ENCODE assay signal across 10 mouse cellular contexts in the genomic region with DNA sequence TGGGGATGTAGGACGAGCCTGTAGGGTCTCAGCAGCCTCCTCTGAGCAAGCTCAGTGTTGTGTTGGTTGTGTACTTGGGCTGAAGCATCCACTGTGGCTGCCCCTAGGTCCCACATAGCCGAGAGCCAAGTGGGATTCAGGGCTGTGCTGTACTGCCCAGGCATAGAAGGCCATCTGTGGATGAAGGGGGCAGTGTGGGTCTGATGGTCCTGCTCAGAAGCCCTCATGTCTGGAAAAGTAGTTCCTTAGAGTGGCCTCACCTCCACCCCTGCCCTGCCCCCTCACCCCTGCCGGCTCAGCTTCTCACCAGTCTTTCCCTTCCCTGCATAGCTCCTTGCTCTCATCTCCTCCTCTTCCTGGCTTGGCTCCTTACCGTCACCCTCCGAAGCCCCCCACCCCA. TPM values are rescaled to one million over a fixed set of nuclear protein-coding genes. Genes with fewer than 3 reads are reported as not detected.
DNase-seq lines count a peak whose midpoint lies in the region; ATAC-seq and TF ChIP-seq lines count a peak whose summit lies in the region.
"Had no signal": no experiment of that assay in that cellular context is flagged by ENCODE, and none has a peak within 500 bp of the region (broad histone marks: within the 10 kb centered on the region; RNA-seq: fewer than 3 reads in every experiment).

No protein-coding gene starts in this region.

- dilution Hi-C loops in CH12.LX (cut with MboI; ENCODE audit: extremely low pct_ligation_motif_present, extremely low pct_unique_long_range_greater_than_20kb, low sequenced_read_pairs) = no loop called here

- in situ Hi-C loops in CH12.LX (cut with MboI; ENCODE audit: low pct_ligation_motif_present, low pct_unique_long_range_greater_than_20kb, low sequenced_read_pairs) = no loop called here

- no peak overlapping the region for H3K4me2 ChIP-seq in kidney, embryonic 15.5 days
- H3K4me2 ChIP-seq in CH12.LX (ENCODE audit: insufficient read depth, low read depth, poor library complexity, severe bottlenecking) = peak overlapping the region; percentile 44; the same call in 1 of the 2 replicates
- no peak overlapping the region for H3K4me2 ChIP-seq in embryonic facial prominence, embryonic 11.5 days (ENCODE audit: low read depth, low read length)
- no peak overlapping the region for H3K4me2 ChIP-seq in limb, embryonic 14.5 days (replicated peaks; ENCODE audit: low read depth, low read length, severe bottlenecking)

- no peak for TF ChIP-seq EP300 in CH12.LX (IDR thresholded peaks at IDR 0.05; ENCODE audit: low read length)

- H3K36me3 ChIP-seq in kidney, embryonic 15.5 days = peaks cover 7% of the 10 kb centered on the region; the same call in 1 of the 2 replicates
- peaks cover 0 to 51% of the 10 kb centered on the region in 2 experiments for H3K36me3 ChIP-seq in CH12.LX (replicated peaks in 1 of 2; ENCODE audit: control insufficient read depth in 1 of 2, insufficient read depth in 1 of 2, low read length in 1 of 2)
- H3K36me3 ChIP-seq in embryonic facial prominence, embryonic 11.5 days (replicated peaks; ENCODE audit: control insufficient read depth, insufficient read depth, low read depth, low read length) = no peaks in the 10 kb centered on the region; the same call in 1 of the 2 replicates
- H3K36me3 ChIP-seq in limb, embryonic 14.5 days (ENCODE audit: control insufficient read depth, insufficient read depth, low read length) = peaks cover 13% of the 10 kb centered on the region; the same call in 1 of the 2 replicates

- H3K79me2 ChIP-seq in CH12.LX (replicated peaks; ENCODE audit: control insufficient read depth, extremely low read depth, insufficient read depth, poor library complexity, severe bottlenecking) = no peaks in the 10 kb centered on the region

- TF ChIP-seq RAD21 in CH12.LX (IDR thresholded peaks at IDR 0.05; ENCODE audit: low read depth, low read length) = no peak

- peaks cover 63% of the 10 kb centered on the region for H3K4me1 ChIP-seq in kidney, embryonic 15.5 days
- H3K4me1 ChIP-seq in CH12.LX (ENCODE audit: control insufficient read depth in 1 of 2, insufficient read depth in 2 of 2) = peaks cover 18 to 56% of the 10 kb centered on the region in 2 experiments
- H3K4me1 ChIP-seq in embryonic facial prominence, embryonic 11.5 days (ENCODE audit: control insufficient read depth, insufficient read depth, low read length) = peaks cover 8% of the 10 kb centered on the region; the same call in 1 of the 2 replicates
- peaks cover 36% of the 10 kb centered on the region for H3K4me1 ChIP-seq in limb, embryonic 14.5 days (ENCODE audit: control insufficient read depth, insufficient read depth, low read length)

- WGBS in kidney, embryonic 15.5 days = 24% methylated on average over 5 of the region's 5 CpGs
- 36% methylated on average over 5 of the region's 5 CpGs for WGBS in embryonic facial prominence, embryonic 11.5 days
- 34% methylated on average over 5 of the region's 5 CpGs for WGBS in limb, embryonic 14.5 days

- H3K9me3 ChIP-seq in kidney, embryonic 15.5 days (replicated peaks) = no peaks in the 10 kb centered on the region
- H3K9me3 ChIP-seq in CH12.LX (replicated peaks; ENCODE audit: low read length) = peaks cover 19% of the 10 kb centered on the region
- no peaks in the 10 kb centered on the region for H3K9me3 ChIP-seq in embryonic facial prominence, embryonic 11.5 days (replicated peaks; ENCODE audit: control insufficient read depth, low read length)
- no peaks in the 10 kb centered on the region; the same call in 1 of the 2 replicates for H3K9me3 ChIP-seq in limb, embryonic 14.5 days (ENCODE audit: control insufficient read depth, low read length)

- no peak overlapping the region for H3K4me3 ChIP-seq in kidney, embryonic 15.5 days (replicated peaks)
- H3K4me3 ChIP-seq in CH12.LX (replicated peaks in 1 of 3; ENCODE audit: low read depth in 2 of 3, low read length in 2 of 3, poor library complexity in 1 of 3) = no peak overlapping the region
- no peak overlapping the region for H3K4me3 ChIP-seq in embryonic facial prominence, embryonic 11.5 days (ENCODE audit: low read depth, low read length)
- H3K4me3 ChIP-seq in limb, embryonic 14.5 days (replicated peaks; ENCODE audit: low read length) = no peak overlapping the region
- no peak overlapping the region for H3K4me3 ChIP-seq in layer of hippocampus, adult 2 months

- H3K9ac ChIP-seq in kidney, embryonic 15.5 days = peak overlapping the region; percentile 23; the same call in 1 of the 2 replicates
- peak overlapping the region; percentile 42 for H3K9ac ChIP-seq in CH12.LX (ENCODE audit: insufficient read depth, low read depth)
- no peak overlapping the region for H3K9ac ChIP-seq in embryonic facial prominence, embryonic 11.5 days (replicated peaks; ENCODE audit: low read length)
- H3K9ac ChIP-seq in limb, embryonic 14.5 days (ENCODE audit: low read depth, low read length, severe bottlenecking) = no peak overlapping the region

- peak overlapping the region; percentile 82 for H3K27ac ChIP-seq in kidney, embryonic 15.5 days
- peak overlapping the region; percentile 7; the same call in 1 of the 2 replicates for H3K27ac ChIP-seq in CH12.LX (ENCODE audit: insufficient read depth, low read depth)
- H3K27ac ChIP-seq in embryonic facial prominence, embryonic 11.5 days (replicated peaks; ENCODE audit: low read depth, low read length) = peak overlapping the region; percentile 38; the same call in 1 of the 2 replicates
- H3K27ac ChIP-seq in limb, embryonic 14.5 days (replicated peaks; ENCODE audit: low read depth, low read length) = 0 out of 2 replicates have a peak overlapping the region, but pooled peaks have one; percentile 13
- no peak overlapping the region; the same call in 1 of the 2 replicates for H3K27ac ChIP-seq in layer of hippocampus, adult 2 months

- no peak for DNase-seq in kidney, adult 18-20 months
- no peak for DNase-seq in CH12.LX (ENCODE audit: extremely low read depth)
- DNase-seq in embryonic facial prominence, embryonic 11.5 days (ENCODE audit: low spot score) = no peak
- DNase-seq in limb, embryonic 14.5 days (ENCODE audit: low spot score) = no peak
- no peak for DNase-seq in layer of hippocampus, adult 2 months (ENCODE audit: low spot score in 2 of 2)
- DNase-seq in cerebellum, adult 11-12 months = no peak
- no peak for DNase-seq in Muller cell, postnatal 12 days (ENCODE audit: inconsistent ontology term)
- DNase-seq: kidney, adult 2 months; lung, postnatal 14 days had no signal

- ATAC-seq in kidney, embryonic 15.5 days (replicated peaks; ENCODE audit: low FRiP score) = no peak
- ATAC-seq in embryonic facial prominence, embryonic 11.5 days (replicated peaks; ENCODE audit: insufficient number of reproducible peaks, low FRiP score, low TSS enrichment, low read depth) = no peak
- no peak for ATAC-seq in limb, embryonic 14.5 days (ENCODE audit: low FRiP score, low read depth)

- H3K27me3 ChIP-seq in kidney, embryonic 15.5 days = no peaks in the 10 kb centered on the region
- no peaks in the 10 kb centered on the region for H3K27me3 ChIP-seq in CH12.LX (replicated peaks)
- no peaks in the 10 kb centered on the region for H3K27me3 ChIP-seq in embryonic facial prominence, embryonic 11.5 days (ENCODE audit: control insufficient read depth, insufficient read depth, low read length)
- no peaks in the 10 kb centered on the region for H3K27me3 ChIP-seq in limb, embryonic 14.5 days (ENCODE audit: control insufficient read depth, insufficient read depth, low read length)

- TF ChIP-seq CTCF in CH12.LX (conservative IDR thresholded peaks at IDR 0.05 in 1 of 2, IDR thresholded peaks at IDR 0.05 in 1 of 2; ENCODE audit: low read depth in 2 of 2, low read length in 2 of 2) = no peak
- TF ChIP-seq CTCF in layer of hippocampus, adult 2 months (conservative IDR thresholded peaks at IDR 0.05) = no peak

- TF ChIP-seq POLR2A in CH12.LX (IDR thresholded peaks at IDR 0.05; ENCODE audit: low read depth, low read length) = no peak
- no peak for TF ChIP-seq POLR2A in limb, embryonic 14.5 days (IDR thresholded peaks at IDR 0.05; ENCODE audit: borderline replicate concordance, extremely low read depth, insufficient read depth, insufficient read length)

TF ChIP-seq in CH12.LX, 34 proteins besides CTCF, POLR2A, EP300 and RAD21 (continues in another document):
- no peak for TF ChIP-seq ETS1 (conservative IDR thresholded peaks at IDR 0.05; ENCODE audit: low read depth, low read length)
- TF ChIP-seq USF1 (IDR thresholded peaks at IDR 0.05; ENCODE audit: low read depth, low read length) = no peak
- TF ChIP-seq E2F4 (IDR thresholded peaks at IDR 0.05; ENCODE audit: insufficient replicate concordance, low read depth, low read length) = no peak
- TF ChIP-seq RCOR1 (conservative IDR thresholded peaks at IDR 0.05; ENCODE audit: low read depth, low read length) = no peak

RNA-seq across cellular contexts. Expression of a gene that starts 23.2 kb away (rescaled TPM):
- polyA plus RNA-seq in kidney, embryonic 15.5 days (2015; fragmentation: Nextera tagmentation; extraction: Ambion mirVana) = 2.3 and 2.7 TPM in 2 replicates
- total RNA-seq in CH12.LX (2012; rRNA removed) (4.1 and 7.3 TPM in 2 replicates), CH12.LX (2014; rRNA removed) (1.8 and 2.9 TPM in 2 replicates)
- polyA plus RNA-seq in CH12.LX (2012; ENCODE audit: insufficient read length, low read depth) = 12.7 and 15.5 TPM in 2 replicates
- 1.9 and 2.0 TPM in 2 replicates for polyA plus RNA-seq in embryonic facial prominence, embryonic 11.5 days (2014; fragmentation: Nextera tagmentation; extraction: Ambion mirVana)
- 29.2 and 37.9 TPM in 2 replicates for polyA plus RNA-seq in limb, embryonic 14.5 days (2012; rRNA removed)
- polyA plus RNA-seq in limb, embryonic 14.5 days (2014; fragmentation: Nextera tagmentation; extraction: Ambion mirVana) = 3.7 and 4.2 TPM in 2 replicates
- 10 to 100 TPM; 22.1 to 23.0 TPM for total RNA-seq in layer of hippocampus, adult 2 months (2021)

RNA-seq across cellular contexts. Expression of a gene that starts 48.1 kb away (rescaled TPM):
- 6.7 and 7.5 TPM in 2 replicates for polyA plus RNA-seq in kidney, embryonic 15.5 days (2015; fragmentation: Nextera tagmentation; extraction: Ambion mirVana)
- total RNA-seq in CH12.LX (2012; rRNA removed) (56.9 and 81.8 TPM in 2 replicates), CH12.LX (2014; rRNA removed) (31.3 and 33.3 TPM in 2 replicates)
- polyA plus RNA-seq in CH12.LX (2012; ENCODE audit: insufficient read length, low read depth) = 53.6 and 57.4 TPM in 2 replicates
- 2.6 and 3.0 TPM in 2 replicates for polyA plus RNA-seq in embryonic facial prominence, embryonic 11.5 days (2014; fragmentation: Nextera tagmentation; extraction: Ambion mirVana)
- polyA plus RNA-seq in limb, embryonic 14.5 days (2012; rRNA removed) = 14.6 and 15.5 TPM in 2 replicates
- 10.0 and 12.7 TPM in 2 replicates for polyA plus RNA-seq in limb, embryonic 14.5 days (2014; fragmentation: Nextera tagmentation; extraction: Ambion mirVana)
- 1 to 10 TPM; 2.4 to 2.6 TPM for total RNA-seq in layer of hippocampus, adult 2 months (2021)

RNA-seq across cellular contexts. Expression of a gene that starts 57.7 kb away (rescaled TPM):
- polyA plus RNA-seq in kidney, embryonic 15.5 days (2015; fragmentation: Nextera tagmentation; extraction: Ambion mirVana) = 28.4 and 33.7 TPM in 2 replicates
- total RNA-seq in CH12.LX (2012; rRNA removed) (26.9 and 29.6 TPM in 2 replicates), CH12.LX (2014; rRNA removed) (11.4 and 17.4 TPM in 2 replicates)
- polyA plus RNA-seq in CH12.LX (2012; ENCODE audit: insufficient read length, low read depth) = 35.8 and 37.9 TPM in 2 replicates
- polyA plus RNA-seq in embryonic facial prominence, embryonic 11.5 days (2014; fragmentation: Nextera tagmentation; extraction: Ambion mirVana) = 18.8 and 21.2 TPM in 2 replicates
- 28.3 and 32.4 TPM in 2 replicates for polyA plus RNA-seq in limb, embryonic 14.5 days (2012; rRNA removed)
- 30.8 and 36.1 TPM in 2 replicates for polyA plus RNA-seq in limb, embryonic 14.5 days (2014; fragmentation: Nextera tagmentation; extraction: Ambion mirVana)
- 10 to 100 TPM; 30.3 to 34.9 TPM for total RNA-seq in layer of hippocampus, adult 2 months (2021)

Comparison
In these comparisons a context has a peak if more than half of its experiments do, and no peak if none do; other contexts are left out.
1. H3K9ac ChIP-seq: peak in kidney, embryonic 15.5 days (single experiment) and CH12.LX (single experiment); none in embryonic facial prominence, embryonic 11.5 days (single experiment) and limb, embryonic 14.5 days (single experiment).